Mouse (Mus musculus) neural tube, embryonic 10.5 days (tissue): ENCODE measurements around the gene Wwox.

ENCODE experiments used
- DNase-seq: peaks from one replicate; pipeline ENCODE4 v3.0.0-alpha.2; 2017; ENCODE audit warnings: low spot score; ENCODE audit errors: extremely low spot score

Gene Wwox

DNA sequence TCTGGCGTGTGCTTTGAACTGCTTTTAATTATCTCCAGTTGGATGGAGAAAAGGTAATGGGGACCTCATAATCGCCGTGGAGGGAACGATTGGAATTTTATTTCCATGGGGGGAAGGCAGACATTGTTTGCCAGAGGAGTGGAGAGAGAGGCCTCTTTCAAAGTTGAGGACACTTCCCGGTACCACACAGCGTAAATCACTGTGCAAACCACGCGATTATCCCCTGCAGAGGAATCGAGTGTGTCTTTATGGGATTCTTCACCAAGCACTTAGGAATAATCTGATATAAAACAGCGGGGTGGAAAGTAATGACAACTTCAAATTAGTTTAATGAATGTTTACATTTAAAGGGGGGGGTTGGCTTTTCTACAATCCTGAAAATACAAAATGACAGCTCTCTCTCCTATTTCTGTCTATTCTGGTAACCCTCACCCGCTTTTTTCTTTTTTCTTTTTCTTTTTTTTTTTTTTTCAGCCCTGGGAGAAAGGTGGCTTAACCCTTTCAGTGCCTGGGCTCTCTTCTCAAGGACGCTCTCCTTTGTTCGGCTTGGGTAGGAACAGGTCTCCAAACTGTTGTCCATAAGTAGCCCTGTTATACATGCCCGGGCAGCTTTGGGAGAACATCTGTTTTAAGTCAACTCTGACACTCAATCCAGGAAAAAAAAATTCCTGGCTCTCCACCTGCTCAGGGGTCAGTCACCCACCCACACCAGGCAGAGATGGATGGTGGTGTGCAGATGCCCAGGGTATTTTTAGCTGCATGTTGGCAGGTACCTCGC lies 769.1 kb downstream of the Wwox start:
- no peak for DNase-seq

GRCm38 (mm10) chr8:115210014-115210413 lies 770.6 kb downstream of the Wwox start:
- no peak for DNase-seq

- no peak for DNase-seq
These were observed 773.7 kb downstream of the Wwox start for GRCm38 (mm10) chr8:115213126-115213525.

DNA sequence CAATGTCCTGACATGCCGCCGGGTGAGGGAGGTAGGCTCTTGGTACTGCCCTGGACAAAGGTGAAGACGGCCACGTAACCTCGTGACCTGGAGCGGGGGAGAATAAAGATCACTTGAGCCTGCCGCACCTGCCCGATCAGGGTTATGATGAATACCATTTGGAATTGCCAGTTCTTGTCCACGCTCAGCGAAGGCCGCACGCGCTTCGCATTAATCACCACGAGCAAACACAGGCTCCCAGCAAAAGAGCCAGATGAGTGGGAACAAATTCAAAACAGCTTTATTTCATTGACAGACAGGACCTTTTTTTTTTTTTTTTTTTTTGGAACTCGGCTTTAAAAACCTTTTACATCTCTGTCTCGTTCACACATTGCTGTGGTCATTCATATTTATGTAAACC lies 775.4 kb downstream of the Wwox start:
- DNase-seq = no peak

DNA sequence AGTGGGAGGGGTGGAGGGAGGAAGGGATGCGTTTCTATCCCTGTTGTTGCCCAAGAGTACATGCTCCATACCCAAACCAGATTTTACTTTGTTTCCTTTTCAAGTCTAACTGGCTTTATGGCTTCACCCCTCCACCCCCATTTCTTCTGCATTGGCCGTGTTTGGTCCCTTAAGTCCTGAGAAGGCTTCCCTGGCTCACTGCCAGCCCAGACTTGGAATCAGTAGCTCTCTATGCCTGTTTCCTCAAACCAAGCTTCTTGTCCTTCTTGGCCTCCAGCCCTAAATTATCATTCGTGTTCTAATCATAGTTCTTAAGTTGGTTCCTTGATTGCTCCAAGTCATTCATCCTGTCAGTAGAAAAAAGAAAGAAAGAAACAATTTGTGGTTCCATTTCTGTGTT lies 777.3 kb downstream of the Wwox start:
- DNase-seq = no peak

DNA sequence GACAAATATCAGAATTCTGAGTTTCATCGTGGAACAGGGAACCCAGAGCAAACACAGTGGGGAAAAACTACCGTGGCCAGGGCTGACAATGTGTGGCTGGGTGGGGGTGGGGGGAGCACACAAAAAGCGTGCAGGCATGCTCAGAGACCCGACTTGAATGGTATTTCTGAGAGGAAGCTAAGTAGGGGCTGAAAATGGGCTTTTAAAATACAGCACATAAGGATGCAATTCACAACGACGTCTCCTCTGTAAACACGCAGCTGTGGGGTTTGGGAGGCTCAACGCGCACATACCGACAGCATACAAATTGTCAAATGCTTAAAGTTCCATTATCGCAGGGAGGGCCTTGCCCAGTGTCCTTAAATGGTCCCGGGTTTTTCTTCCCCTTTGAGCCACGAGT lies 783.1 kb downstream of the Wwox start:
- DNase-seq = no peak

- no peak for DNase-seq
These were observed 787.5 kb downstream of the Wwox start for GRCm38 (mm10) chr8:115226781-115227583.

DNA sequence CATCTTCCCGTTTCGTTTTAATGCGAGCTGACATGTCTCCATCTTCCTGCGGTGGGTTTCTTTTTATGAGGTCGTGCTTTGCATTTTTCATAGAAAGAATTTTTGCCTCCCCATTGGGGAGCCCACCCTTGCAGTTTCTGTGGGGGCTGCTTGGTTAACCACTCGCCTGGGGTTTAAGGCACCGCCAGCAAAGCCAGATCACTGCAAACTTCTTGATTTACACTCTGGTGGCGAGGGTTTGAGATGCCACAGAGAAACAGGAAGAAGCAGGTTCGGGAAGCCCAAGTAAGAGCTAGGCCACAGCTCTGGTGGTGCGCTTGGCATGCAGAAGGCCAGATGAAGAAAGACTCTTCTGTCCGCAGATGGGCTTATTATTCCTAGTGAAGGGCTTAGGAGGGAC lies 789.4 kb downstream of the Wwox start:
- no peak for DNase-seq

DNA sequence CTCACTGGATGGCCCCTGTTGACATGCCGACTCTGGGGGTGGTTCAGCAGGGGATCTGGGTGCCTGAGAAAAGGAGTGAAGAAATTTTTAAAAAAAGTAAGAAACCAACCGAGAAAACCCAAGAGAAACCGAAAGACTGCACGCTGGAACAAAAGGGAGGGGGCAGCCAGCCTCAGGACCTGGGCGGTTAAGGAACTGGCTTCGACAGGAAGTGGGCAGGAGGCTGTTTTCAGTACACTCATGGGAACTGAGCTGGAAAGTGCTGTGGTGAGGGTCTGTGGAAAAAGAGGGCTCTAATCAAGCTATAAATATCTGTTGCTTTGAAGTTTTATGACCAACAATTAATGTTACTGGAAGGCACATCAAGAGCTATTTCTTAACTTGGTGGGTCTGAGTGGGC lies 794.6 kb downstream of the Wwox start:
- no peak for DNase-seq

- DNase-seq = no peak
These were observed 798.1 kb downstream of the Wwox start for GRCm38 (mm10) chr8:115237596-115237995.

GRCm38 (mm10) chr8:115243465-115244027 lies 804.1 kb downstream of the Wwox start:
- DNase-seq = no peak

GRCm38 (mm10) chr8:115249688-115250366 lies 810.4 kb downstream of the Wwox start:
- DNase-seq = no peak

- DNase-seq = no peak
These were observed 816.1 kb downstream of the Wwox start for GRCm38 (mm10) chr8:115255550-115255949.

DNA sequence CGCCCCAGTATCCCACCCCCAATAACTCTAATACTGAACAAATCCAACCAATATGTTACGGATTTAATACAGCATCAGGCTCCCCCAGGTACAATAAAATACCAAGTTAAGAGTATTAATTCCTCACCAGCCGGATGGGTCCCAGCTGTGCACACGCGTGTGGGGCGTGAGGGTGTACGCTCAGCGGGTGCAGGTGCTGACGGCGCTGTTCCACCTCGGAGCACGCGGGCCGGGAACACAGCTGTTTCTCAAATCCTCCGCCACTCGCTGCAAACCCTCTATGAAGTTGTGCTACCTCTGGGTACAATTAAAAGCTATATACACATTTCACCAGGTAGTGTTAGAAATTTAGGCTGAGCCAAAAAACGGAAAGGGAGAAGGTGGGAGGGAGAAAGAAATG lies 818.0 kb downstream of the Wwox start:
- no peak for DNase-seq

DNA sequence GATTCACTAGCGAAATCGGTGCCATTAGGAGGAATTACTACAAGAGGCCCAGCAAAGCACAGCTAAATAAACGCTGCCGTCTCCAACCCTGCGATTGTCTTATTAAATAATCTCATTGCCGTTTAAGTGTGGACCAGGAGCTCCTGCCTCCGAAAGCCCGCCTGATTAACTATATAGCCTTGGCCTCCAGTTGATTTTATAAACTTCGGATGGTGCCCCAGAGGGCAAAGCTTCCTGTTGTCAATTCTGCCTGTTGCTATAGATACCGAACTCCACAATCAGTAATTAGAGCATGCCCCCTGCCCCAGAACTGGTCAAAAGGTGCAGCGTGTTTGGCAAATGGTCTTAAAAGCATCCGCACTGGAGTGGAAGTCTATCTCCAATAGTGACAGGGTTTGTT lies 820.4 kb downstream of the Wwox start:
- DNase-seq = no peak

DNA sequence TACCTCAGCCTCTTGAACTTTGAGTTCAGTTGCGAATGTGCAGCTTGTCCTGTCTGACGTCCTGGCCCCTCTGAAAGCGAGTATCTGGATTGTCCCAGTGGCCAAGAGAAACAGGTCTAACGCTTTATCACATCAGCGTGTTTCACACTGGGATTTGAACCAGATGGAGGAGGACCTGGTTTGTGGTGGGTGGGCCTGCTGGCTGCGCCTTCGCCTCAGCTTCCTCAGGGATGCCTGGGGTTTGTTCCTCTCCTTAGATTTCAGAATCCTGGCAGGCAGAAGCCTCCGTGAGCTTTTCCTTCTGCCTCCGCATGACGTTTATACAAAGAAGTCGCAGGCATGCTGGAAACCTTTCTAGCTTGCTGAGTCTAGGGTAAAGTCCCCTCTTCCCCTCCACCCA lies 827.7 kb downstream of the Wwox start:
- DNase-seq = peak; percentile 24

DNA sequence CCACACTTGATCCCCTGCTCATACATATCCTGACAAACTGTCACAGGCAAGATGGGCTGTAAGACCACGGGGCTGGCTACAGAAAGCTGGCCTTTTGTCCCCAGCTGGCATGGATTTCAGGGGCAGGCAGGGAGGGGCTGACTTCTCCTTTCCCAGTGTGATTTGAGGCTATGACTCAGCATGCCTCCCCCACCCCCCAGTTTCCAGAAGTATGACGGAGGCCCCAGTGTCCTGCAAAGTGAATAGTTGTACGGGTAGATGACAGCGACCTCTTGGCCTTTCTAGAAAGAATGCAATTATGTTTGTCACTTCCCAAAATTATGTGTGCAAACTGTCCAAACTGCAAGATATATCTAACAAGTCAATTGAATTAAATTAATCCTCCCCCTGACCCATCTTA lies 830.1 kb downstream of the Wwox start:
- peak; percentile 30 for DNase-seq

DNA sequence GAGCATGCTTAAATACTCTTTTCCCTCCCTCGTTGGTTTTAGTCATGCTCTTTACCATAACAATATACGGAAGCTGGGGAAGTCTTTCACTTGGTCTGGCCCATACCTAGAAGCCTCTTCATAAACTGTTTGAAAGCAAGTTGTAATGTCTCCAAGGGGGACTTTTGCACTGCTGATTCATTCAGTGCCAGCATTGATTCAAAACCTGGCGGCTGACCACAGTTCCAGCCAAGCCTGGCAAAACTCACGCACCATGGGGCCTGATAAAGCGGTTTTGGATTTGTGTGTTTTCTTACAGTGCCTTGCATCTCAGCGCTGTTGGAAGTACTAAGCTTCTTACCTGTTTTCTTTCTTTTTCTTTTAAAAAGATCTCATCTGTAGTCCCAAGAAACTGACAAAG lies 834.5 kb downstream of the Wwox start:
- DNase-seq = no peak

GRCm38 (mm10) chr8:115276281-115276680 lies 836.8 kb downstream of the Wwox start:
- no peak for DNase-seq

DNA sequence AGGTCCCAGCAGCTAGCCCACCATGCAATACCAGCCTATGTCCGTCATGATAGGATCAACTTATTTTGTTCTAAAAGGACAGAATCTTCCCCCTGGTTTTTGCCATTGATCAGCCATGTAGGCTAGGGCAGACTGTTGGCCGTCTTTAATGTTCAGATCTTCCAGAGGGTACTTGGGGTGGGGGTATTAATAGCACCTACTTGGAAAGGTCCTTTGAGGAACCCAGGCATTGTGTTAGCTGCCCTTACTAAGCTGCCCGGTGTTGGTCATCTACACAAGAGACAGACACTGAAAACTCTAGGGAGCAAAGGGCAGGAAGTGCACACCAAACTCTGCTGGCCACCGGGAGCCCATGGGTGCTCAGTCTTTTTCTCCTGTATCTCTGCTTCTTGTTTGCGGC lies 838.8 kb downstream of the Wwox start:
- no peak for DNase-seq

- DNase-seq = peak; percentile 50
These were observed 850.8 kb downstream of the Wwox start for GRCm38 (mm10) chr8:115290224-115290623.

DNA sequence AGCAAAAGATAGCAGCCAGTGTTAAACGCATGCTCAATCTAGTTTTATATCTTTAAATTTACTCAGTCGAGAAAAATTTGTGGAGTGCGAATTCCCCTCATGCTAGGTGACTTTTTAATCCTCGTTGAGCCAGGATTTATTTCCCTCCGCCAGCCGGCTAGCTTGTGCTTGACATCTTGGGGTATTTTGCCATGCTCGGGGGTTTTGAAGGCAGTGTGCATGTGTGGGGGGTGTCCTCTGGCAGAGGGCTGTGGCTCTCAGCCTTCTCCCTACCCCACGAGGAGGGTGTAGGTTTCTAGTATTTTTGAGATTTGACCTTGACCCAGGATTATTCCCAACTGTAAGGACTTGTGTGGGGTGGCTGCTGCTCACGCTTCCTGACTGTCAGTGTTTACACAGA lies 857.3 kb downstream of the Wwox start:
- DNase-seq = no peak
